Mouse (Mus musculus) MEL (cell line): Measurements from ENCODE around the gene Gm43552.

Source experiments
- BHLHE40 ChIP-seq: IDR thresholded peaks from 2 replicates; pipeline ENCODE4 v1.6.1; 2012; ENCODE audit warnings: low read depth, mild to moderate bottlenecking, inconsistent platforms, low read length, improper control_type of control experiment, borderline replicate concordance
- CTCF ChIP-seq, 3 experiments: IDR thresholded peaks in 2 of 3; conservative IDR thresholded peaks in 1 of 3; 2 replicates each; pipeline ENCODE4 v1.5.1; 2011 to 2012; ENCODE audit warnings: low read length in 3 of 3, low read depth in 2 of 3, mild to moderate bottlenecking in 2 of 3, improper control_type of control experiment in 1 of 3, inconsistent platforms in 1 of 3, mixed read lengths in 1 of 3, moderate library complexity in 1 of 3; ENCODE audit not compliant: control insufficient read depth in 1 of 3, insufficient read depth in 1 of 3, poor library complexity in 1 of 3, severe bottlenecking in 1 of 3
- GATA1 ChIP-seq: IDR thresholded peaks from 2 replicates; pipeline ENCODE4 v1.6.1; 2011; ENCODE audit warnings: low read depth, low read length, improper control_type of control experiment
- HCFC1 ChIP-seq: IDR thresholded peaks from 2 replicates; pipeline ENCODE4 v1.6.1; 2012; ENCODE audit warnings: low read depth, mild to moderate bottlenecking, inconsistent platforms, low read length, improper control_type of control experiment, moderate library complexity
- KAT2A ChIP-seq: conservative IDR thresholded peaks from 2 replicates; pipeline ENCODE4 v1.6.1; 2012; ENCODE audit warnings: low read depth, low read length, improper control_type of control experiment, inconsistent platforms
- MAX ChIP-seq: IDR thresholded peaks from 2 replicates; pipeline ENCODE4 v1.6.1; 2011; ENCODE audit warnings: low read length, improper control_type of control experiment
- NRF1 ChIP-seq: IDR thresholded peaks from 2 replicates; pipeline ENCODE4 v1.6.1; 2014; ENCODE audit warnings: low read depth, mild to moderate bottlenecking, inconsistent platforms, low read length, improper control_type of control experiment, moderate library complexity; ENCODE audit not compliant: poor library complexity, insufficient read depth, severe bottlenecking
- POLR2A ChIP-seq, 2 experiments: IDR thresholded peaks; 2 replicates each; pipeline ENCODE4 v1.6.1; 2011 to 2012; ENCODE audit warnings: low read length in 2 of 2, mild to moderate bottlenecking in 2 of 2, control low read depth in 1 of 2, improper control_type of control experiment in 1 of 2, low read depth in 1 of 2, moderate library complexity in 1 of 2; ENCODE audit not compliant: control insufficient read depth in 1 of 2, insufficient read depth in 1 of 2, poor library complexity in 1 of 2
- SMC3 ChIP-seq: IDR thresholded peaks from 2 replicates; pipeline ENCODE4 v1.6.1; 2011; ENCODE audit warnings: low read depth, low read length, improper control_type of control experiment
- USF1 ChIP-seq: IDR thresholded peaks from 2 replicates; pipeline ENCODE4 v1.6.1; 2014; ENCODE audit warnings: low read depth, mild to moderate bottlenecking, inconsistent platforms, low read length, improper control_type of control experiment, moderate library complexity
- ZMIZ1 ChIP-seq: IDR thresholded peaks from 2 replicates; pipeline ENCODE4 v1.6.1; 2012; ENCODE audit warnings: low read depth, mild to moderate bottlenecking, inconsistent platforms, low read length, improper control_type of control experiment, moderate library complexity

DNA sequence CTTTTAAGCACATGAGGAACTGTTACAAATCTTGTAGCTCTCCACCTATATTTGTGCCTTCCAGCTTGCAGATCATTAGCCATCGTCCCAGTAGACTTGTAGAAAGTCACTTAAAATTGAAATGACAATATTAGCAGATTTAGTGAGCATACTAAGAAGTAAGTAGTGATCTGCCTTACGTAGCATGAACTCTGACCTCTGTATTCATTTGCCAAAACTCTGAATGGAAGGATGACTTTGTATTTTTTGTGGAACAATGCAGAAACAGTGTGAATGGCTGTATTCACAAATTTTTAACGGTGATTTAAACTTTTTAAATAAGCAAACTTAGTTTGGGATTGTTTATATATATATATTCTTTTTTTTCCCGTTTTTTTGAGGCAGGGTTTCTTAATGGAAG lies 46.2 kb upstream of the Gm43552 start:
- no peak for TF ChIP-seq POLR2A (IDR thresholded peaks at IDR 0.05; ENCODE audit: control insufficient read depth in 1 of 2, insufficient read depth in 1 of 2, low read depth in 1 of 2, low read length in 2 of 2, poor library complexity in 1 of 2)
- TF ChIP-seq CTCF (IDR thresholded peaks at IDR 0.05 in 2 of 3, conservative IDR thresholded peaks at IDR 0.05 in 1 of 3; ENCODE audit: control insufficient read depth in 1 of 3, insufficient read depth in 1 of 3, low read depth in 2 of 3, low read length in 3 of 3, poor library complexity in 1 of 3, severe bottlenecking in 1 of 3), result no peak
- no peak for TF ChIP-seq MAX
- no peak for TF ChIP-seq NRF1
- TF ChIP-seq USF1, result no peak
- TF ChIP-seq BHLHE40, result no peak
- TF ChIP-seq SMC3, result no peak
- TF ChIP-seq GATA1, result no peak
- TF ChIP-seq KAT2A, result no peak
- TF ChIP-seq HCFC1, result no peak
- no peak for TF ChIP-seq ZMIZ1
